Mouse (Mus musculus) layer of hippocampus, adult 2 months (tissue): ENCODE measurements around the gene Atg9b. TPM values are rescaled to one million over a fixed set of nuclear protein-coding genes. Genes with fewer than 3 reads are reported as not detected.
A peak's percentile ranks its signal among the peaks of the same experiment; 100 is the strongest.

Source experiments
- DNase-seq, 2 experiments: peaks; one replicate each; pipeline ENCODE4 v3.0.0; 2022; ENCODE audit warnings: low spot score in 2 of 2
- H3K27ac ChIP-seq: fragments of 200-600 bp; 2 replicates; pipeline ENCODE4 v1.8.1; 2022
- H3K4me3 ChIP-seq: fragments of 200-600 bp; 2 replicates; pipeline ENCODE4 v1.8.1; 2022; ENCODE audit warnings: mild to moderate bottlenecking
- CTCF ChIP-seq: fragments of 200-600 bp; conservative IDR thresholded peaks from 2 replicates; pipeline ENCODE4 v1.8.1; 2022; ENCODE audit warnings: antibody characterized with exemption, mild to moderate bottlenecking, moderate library complexity
- total RNA-seq, 2 experiments: library from RNA; stranded (reverse); gene quantifications; 2 replicates each; pipeline ENCODE4 v1.2.3; 2021

The Atg9b gene
- total RNA-seq, 2 experiments from 2014 or later = 3.0 to 3.2 TPM

DNA sequence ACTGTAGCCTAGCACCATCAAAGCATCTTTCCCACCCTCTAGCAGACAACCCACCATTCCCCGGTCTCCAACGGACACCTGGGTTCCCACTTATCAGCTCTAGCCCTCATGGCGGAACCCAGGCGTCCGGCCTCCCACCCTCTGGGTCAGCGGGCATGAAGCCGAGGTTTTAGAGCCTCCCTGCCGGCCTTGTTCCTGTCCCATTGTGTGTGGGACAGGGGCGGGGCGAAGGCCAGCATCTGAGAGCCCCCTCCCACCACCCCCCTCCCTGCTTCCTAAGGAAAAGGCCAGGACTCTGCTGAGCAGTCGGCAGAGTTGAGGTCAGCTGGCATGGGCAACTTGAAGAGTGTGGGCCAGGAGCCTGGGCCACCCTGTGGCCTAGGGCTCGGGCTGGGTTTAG, 27.4 kb downstream of the Atg9b start, which contains the start of gene Nos3:
Nos3 (plus strand) TSS at position 303 of the 400 bp plus-strand sequence.
- Histone ChIP-seq H3K4me3 (peak within 1 kb of the TSS; percentile 38), H3K27ac (peak within 1 kb of the TSS; percentile 67)
- TF ChIP-seq CTCF = no peak

DNA sequence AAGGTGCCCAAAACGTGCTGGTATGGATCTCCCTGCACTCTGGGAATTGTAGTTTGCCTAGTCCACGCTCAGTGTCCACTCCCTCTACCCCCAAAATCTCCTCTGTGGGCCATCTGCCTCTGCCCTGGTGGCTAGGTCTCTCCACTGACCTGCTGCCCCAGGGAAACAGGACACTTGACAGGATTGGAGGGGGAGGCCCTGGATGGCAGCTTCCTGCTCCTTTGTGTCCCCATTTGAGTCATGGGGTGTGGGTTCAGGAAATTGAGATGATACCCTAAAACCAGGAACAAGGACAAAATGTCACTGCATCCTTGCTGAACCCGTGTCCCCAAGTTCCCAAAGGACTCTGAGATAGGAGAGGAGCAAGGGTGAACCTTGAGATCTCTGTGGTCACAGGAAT, 27.9 kb downstream of the Atg9b start:
- no peak for TF ChIP-seq CTCF
- Histone ChIP-seq H3K4me3 (no peak overlapping the region), H3K27ac (peak overlapping the region; percentile 32; the same call in 1 of the 2 replicates)
- DNase-seq = no peak

More for the DNA sequence above, 27.4 kb downstream of the Atg9b start, which contains the start of gene Nos3:
- no peak for DNase-seq

DNA sequence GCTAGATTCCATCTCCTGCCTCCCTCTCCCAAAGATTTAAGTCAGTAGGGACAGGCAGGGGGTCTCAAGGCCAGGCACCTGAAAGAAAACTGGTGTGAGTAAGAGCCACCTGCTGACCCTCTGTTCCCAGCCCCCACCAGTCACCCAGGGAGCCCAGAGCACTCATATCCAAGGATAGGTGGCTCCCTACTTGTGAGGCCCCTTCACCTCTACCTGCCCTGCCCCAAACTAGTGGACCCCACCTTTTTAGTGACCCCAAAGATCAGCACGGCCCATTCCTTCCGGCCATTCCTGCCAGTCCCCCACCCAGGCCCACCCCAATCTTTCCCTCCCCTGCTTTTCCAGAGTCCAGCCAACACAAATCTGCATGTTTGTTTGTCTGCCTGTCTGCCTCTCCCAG, 28.5 kb downstream of the Atg9b start:
- Histone ChIP-seq H3K27ac (no peak overlapping the region), H3K4me3 (no peak overlapping the region)
- no peak for DNase-seq
- no peak for TF ChIP-seq CTCF

DNA sequence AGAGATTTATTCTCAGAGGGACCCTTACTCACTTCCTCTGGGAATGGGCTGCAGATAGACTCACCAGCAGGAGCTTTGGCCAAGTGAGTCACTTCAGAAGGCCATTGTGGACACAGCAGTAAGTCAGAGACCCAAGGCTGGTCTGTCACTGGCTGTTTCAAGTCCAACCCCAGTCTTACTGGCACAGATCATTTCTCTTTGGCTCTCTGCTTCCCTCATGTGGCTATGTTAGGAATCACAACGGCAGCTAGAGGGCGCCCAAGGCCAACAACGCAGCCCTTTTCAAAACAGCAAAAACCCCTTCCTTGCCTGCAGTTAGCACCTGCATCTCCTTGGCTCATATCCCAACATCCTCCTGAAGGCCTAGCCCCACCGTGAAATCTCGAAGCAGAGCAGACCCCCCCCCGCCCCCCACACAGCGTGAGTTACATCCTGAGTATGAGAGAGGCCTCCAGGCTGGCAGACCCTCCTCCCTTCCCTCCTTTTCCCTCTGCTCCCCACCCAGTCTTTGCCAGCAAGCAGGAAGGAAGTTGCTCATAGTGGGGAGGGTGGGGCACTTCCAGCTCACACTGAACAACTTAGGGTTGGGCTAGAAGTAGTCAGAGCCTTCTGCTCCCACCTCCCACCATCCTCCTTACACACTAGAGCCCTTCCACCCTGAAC, 31.0 kb downstream of the Atg9b start:
- Histone ChIP-seq H3K4me3 (no peak overlapping the region), H3K27ac (no peak overlapping the region)
- peak; percentile 77 to 89 for DNase-seq
- peak; percentile 98 for TF ChIP-seq CTCF

DNA sequence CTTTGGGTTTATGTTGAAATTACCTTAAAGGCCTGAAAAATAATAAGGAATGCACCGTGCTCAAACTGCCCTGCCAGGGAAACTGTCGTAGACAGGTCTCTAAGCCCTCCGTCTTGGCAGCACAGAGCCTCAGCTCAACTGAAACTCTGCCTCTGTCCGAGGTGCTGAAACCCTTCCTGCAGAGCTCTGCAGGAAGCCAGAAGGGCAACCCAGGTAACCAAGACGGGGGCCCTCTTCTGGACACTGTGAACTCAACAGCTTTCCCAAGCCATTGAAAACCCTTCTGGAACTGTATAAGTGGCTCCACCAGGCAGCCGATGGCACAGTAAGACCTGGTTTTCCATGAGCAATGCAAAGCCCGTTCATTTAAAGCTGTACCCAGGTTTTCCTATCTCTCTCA, 34.5 kb downstream of the Atg9b start:
- peak; percentile 61 for TF ChIP-seq CTCF
- Histone ChIP-seq H3K4me3 (no peak overlapping the region), H3K27ac (no peak overlapping the region)
- DNase-seq = no peak

DNA sequence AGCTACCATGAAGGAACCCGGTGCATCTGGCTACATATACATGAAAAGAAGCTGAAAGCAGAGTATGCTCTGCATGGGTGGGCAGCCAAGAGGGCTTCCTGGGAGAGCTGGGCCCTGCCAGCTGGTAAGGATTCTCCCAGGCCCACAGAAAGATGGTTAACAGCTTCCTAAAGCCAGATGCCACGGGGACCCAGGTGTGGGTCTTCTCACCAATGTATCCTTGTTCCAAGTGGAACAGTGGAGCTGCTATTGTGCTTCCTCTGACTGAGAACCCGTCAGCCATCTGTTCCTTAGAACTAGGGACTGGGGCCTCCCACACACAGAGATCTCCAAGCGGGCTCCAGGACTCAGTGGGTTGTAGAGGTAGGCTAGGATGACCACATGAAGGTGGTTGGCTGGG, 35.2 kb downstream of the Atg9b start:
- no peak for DNase-seq
- no peak for TF ChIP-seq CTCF
- no peak overlapping the region for H3K27ac ChIP-seq

DNA sequence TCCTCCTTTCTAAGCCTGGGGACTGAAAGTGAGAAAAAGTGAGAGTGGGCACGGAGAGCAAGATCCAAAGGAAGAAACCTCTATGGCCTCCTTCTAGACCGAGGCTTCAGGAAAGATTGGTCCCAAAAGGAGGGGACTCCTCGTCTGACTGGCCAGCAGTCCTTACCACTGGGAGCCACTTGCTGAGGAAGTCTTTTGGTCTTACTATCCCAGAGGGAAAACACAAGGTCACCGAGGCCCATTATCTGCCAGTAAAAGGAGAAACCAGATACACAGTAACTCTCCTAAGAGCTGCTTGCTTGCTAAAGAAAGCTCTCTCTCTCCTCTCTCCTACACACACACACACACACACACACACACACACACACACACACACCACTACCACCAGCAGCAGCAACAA, 38.6 kb downstream of the Atg9b start:
- no peak for TF ChIP-seq CTCF
- Histone ChIP-seq H3K27ac (no peak overlapping the region), H3K4me3 (no peak overlapping the region)
- DNase-seq = no peak

More for the DNA sequence above, 35.2 kb downstream of the Atg9b start:
- H3K4me3 ChIP-seq = no peak overlapping the region

DNA sequence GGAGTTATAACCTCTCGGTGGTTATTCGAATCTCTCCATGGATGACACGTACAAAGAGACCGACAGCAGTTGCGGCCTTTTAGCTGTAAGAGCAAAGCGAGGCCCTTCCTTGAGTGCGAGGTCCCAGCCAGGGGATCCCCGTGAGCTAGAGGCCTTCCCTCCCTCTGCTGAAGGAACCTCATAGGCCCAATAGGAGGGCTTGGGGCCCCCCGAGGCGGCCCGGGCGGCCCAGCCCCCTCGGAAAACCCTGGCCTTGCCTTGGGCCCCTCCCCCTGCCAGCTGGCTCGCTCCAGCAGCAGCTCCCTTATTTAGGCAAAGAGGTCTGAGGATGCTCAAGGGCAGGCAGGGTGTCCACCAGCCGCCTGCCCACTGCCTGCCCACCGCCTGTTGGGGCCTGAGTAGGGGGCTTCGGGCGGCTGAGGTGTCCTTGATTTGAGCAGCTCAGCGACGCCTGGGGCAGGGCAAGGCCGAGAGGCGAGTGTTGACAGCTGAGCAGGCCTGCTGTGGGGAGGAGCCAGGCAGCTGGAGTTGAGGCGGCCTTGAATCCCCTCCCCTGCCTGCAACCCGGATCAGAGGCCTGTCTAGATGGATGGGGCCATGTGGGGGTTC, 39.6 kb downstream of the Atg9b start:
- Histone ChIP-seq H3K27ac (peak overlapping the region; percentile 72), H3K4me3 (peak overlapping the region; percentile 71)
- DNase-seq = no peak
- no peak for TF ChIP-seq CTCF

DNA sequence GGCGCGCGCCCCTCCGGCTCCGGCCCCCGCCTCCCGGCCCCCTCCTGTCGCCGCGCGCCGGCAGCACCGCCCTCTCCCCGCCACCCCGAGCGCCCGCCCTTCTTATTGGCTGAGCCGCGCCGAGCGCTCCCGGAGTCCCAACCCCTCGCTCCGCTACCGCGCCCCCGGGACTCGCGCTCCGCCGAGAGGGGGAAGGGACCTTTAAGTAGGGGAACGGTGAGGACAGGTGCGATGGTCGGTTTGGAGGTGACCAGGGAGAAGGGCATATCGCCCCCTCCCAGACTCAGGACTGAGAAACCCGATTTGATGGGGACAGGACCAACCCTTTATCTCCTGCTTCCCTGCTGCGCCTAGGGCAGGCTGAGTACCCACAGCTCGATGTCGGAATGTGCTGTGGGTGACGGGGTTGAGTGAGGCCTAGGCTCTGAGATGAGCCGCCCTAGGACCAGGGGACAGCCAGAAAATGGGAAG, 40.2 kb downstream of the Atg9b start:
- no peak for TF ChIP-seq CTCF
- DNase-seq = peak; percentile 86 to 87
- Histone ChIP-seq H3K27ac (peak overlapping the region; percentile 72), H3K4me3 (peak overlapping the region; percentile 71)

DNA sequence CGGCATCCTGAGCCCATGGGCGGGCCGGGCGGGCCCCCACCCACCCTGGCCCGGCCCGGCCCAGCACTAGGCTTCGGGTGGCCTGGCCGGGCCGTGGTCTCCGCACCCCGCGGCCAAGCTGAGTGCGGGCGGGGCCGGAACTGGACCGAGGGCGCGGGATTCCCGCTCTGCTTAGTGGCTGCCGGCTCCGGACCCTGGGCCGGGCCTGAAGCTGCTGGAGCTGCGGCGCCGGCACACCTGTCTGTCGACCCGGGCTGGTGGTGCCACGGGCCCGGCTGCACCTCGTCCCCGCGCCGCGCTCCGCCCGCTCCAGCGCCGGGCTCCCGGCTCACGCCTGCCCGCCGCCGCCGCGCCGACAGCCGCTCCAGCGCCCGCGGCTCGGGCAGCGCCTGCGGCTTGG, 40.7 kb downstream of the Atg9b start, which contains the start of gene Kcnh2:
Kcnh2 (minus strand) TSS at position 327 of the 400 bp plus-strand sequence.
- no peak for DNase-seq
- peak within 1 kb of the TSS; percentile 71 for H3K4me3 ChIP-seq
- TF ChIP-seq CTCF = no peak
- H3K27ac ChIP-seq = peak within 1 kb of the TSS; percentile 72

DNA sequence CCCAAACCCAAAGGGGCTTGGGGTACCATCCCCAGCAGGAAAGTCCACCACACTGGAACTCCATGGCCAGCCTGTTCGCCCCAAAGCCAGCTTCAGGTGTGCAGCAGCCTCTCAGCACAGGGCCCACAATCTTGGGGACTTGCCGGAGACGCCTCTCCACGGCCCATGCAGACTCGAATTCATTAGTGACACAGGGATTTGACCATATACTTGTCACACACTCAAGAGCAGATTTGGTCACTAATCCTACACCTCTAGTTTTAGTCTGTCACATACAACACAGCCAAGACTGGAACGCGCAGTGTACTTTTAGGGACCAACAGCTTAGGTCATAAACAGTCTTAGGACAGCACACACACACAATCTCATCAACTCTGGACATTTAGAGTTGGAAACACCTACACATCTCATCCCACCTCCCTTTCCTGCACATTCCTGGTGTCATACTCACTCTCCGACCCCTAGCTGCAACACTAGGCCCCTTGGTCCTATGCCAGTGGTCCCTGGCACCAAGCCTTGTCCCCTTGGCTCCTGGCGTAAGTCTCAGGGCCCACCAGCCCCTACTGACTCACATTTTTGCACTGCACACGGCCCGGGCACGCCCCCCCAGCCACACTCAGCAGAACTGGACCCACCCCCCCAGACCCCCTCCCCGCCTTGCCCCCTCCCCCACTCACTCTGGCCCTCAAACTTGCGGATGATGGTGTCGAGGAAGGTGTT, 41.3 kb downstream of the Atg9b start:
- no peak for DNase-seq
- no peak overlapping the region for H3K27ac ChIP-seq
- peak overlapping the region; percentile 65 for H3K4me3 ChIP-seq
- TF ChIP-seq CTCF = no peak

DNA sequence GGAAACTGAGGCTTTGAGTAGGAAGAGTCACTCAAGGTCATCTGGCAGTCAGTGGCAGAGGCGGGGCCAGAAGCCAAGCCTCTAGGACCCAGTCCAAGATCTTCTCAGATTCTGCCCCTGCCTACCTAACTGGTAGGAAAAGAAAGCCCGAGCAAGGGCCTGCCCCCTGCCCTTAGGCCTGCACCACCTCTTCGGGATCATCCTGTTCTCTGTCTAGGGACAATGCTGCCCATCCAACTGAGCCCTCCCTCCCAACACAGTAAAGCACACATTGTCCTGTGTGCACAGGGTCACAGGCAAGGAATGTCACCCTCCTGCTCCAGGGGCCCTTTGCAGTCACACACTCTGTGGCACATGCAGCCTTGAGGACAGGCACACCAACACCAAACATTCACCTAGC, 41.9 kb downstream of the Atg9b start:
- H3K4me3 ChIP-seq = no peak overlapping the region
- no peak for TF ChIP-seq CTCF
- no peak for DNase-seq
- H3K27ac ChIP-seq = no peak overlapping the region

DNA sequence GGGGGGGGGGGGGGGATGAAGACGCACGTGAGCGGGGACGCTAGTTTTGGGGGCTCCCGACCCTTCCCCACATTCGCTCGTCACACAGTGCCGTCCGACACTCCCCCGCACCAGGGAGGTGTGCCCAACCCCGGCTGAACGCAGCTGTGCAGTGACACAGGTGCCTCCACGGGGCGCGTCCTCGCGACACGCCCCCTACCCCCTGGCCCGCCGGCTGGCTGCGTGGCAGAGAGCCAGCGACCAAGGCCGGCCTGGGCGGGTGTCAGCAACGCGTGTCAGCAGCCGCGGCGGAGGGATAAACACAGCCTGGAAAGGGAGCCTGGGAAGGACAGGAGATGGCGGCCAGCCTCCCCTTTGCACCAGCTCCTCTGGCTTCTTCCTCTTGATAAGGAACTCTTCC, 43.4 kb downstream of the Atg9b start:
- TF ChIP-seq CTCF = no peak
- no peak overlapping the region; the same call in 1 of the 2 replicates for H3K27ac ChIP-seq

More for the DNA sequence above, 43.4 kb downstream of the Atg9b start:
- no peak for DNase-seq
- H3K4me3 ChIP-seq = peak overlapping the region; percentile 60
